ENCODE assay signal across 2 mouse cellular contexts in genomic region chr11:89978914-89979818, GRCm38 (mm10).
A peak's percentile ranks its signal among the peaks of the same experiment; 100 is the strongest.
TF ChIP-seq lines count a peak whose summit lies in the region.

No protein-coding gene starts in this region.

TF ChIP-seq in CH12.LX, 34 proteins besides CTCF, POLR2A, EP300 and RAD21 (continued from another document):
- no peak for TF ChIP-seq NELFE (IDR thresholded peaks at IDR 0.05; ENCODE audit: low read depth, low read length)
- TF ChIP-seq NRF1 (IDR thresholded peaks at IDR 0.05; ENCODE audit: low read depth, low read length): no peak
- TF ChIP-seq SIN3A (IDR thresholded peaks at IDR 0.05; ENCODE audit: low read length): no peak
- TF ChIP-seq MAX (IDR thresholded peaks at IDR 0.05; ENCODE audit: low read length): peak; percentile 17; the same call in 1 of the 2 replicates
- TF ChIP-seq MXI1 (IDR thresholded peaks at IDR 0.05; ENCODE audit: low read depth, low read length): 0 out of 2 replicates have a peak, but pooled peaks have one; percentile 18
- peak; percentile 27; the same call in 1 of the 2 replicates for TF ChIP-seq ZNF384 (IDR thresholded peaks at IDR 0.05; ENCODE audit: low read depth, low read length)
- TF ChIP-seq ZKSCAN1 (IDR thresholded peaks at IDR 0.05; ENCODE audit: borderline replicate concordance, low read depth, low read length): no peak
- no peak for TF ChIP-seq TCF12 (IDR thresholded peaks at IDR 0.05; ENCODE audit: low read depth, low read length)
- TF ChIP-seq USF1 (IDR thresholded peaks at IDR 0.05; ENCODE audit: low read depth, low read length): no peak

TF ChIP-seq in MEL, 35 proteins besides CTCF, POLR2A, EP300 and RAD21 (continued from another document):
- TF ChIP-seq ZKSCAN1 (IDR thresholded peaks at IDR 0.05; ENCODE audit: low read depth, low read length): no peak
- peak; percentile 84 for TF ChIP-seq TCF12 (IDR thresholded peaks at IDR 0.05; ENCODE audit: low read depth, low read length)
- TF ChIP-seq ETS1 (IDR thresholded peaks at IDR 0.05; ENCODE audit: low read depth, low read length): peak; percentile 69; the same call in 1 of the 2 replicates
- TF ChIP-seq POLR2AphosphoS2 (IDR thresholded peaks at IDR 0.05; ENCODE audit: low read length): no peak
- peak; percentile 39 for TF ChIP-seq SIN3A (IDR thresholded peaks at IDR 0.05; ENCODE audit: low read length)
- TF ChIP-seq KAT2A (conservative IDR thresholded peaks at IDR 0.05; ENCODE audit: low read depth, low read length): no peak
- TF ChIP-seq ELF1 (IDR thresholded peaks at IDR 0.05; ENCODE audit: low read depth, low read length): no peak
- peak; percentile 52 for TF ChIP-seq TAL1 (IDR thresholded peaks at IDR 0.05; ENCODE audit: low read length)
- TF ChIP-seq UBTF (IDR thresholded peaks at IDR 0.05; ENCODE audit: borderline replicate concordance, insufficient read depth, low read depth, low read length): no peak
- TF ChIP-seq NRF1 (IDR thresholded peaks at IDR 0.05; ENCODE audit: insufficient read depth, low read depth, low read length, poor library complexity, severe bottlenecking): no peak
- TF ChIP-seq E2F4 (IDR thresholded peaks at IDR 0.05; ENCODE audit: borderline replicate concordance, low read depth, low read length): no peak
- TF ChIP-seq HCFC1 (IDR thresholded peaks at IDR 0.05; ENCODE audit: low read depth, low read length): no peak; the same call in 1 of the 2 replicates
- no peak for TF ChIP-seq MAZ (IDR thresholded peaks at IDR 0.05; ENCODE audit: low read depth, low read length)
- no peak for TF ChIP-seq USF2 (IDR thresholded peaks at IDR 0.05; ENCODE audit: borderline replicate concordance in 1 of 2, insufficient read depth in 1 of 2, low read depth in 1 of 2, low read length in 2 of 2)
- TF ChIP-seq MXI1 (IDR thresholded peaks at IDR 0.05; ENCODE audit: low read depth, low read length): peak; percentile 40
- no peak for TF ChIP-seq JUND (IDR thresholded peaks at IDR 0.05; ENCODE audit: low read depth, low read length)
- TF ChIP-seq BHLHE40 (IDR thresholded peaks at IDR 0.05; ENCODE audit: borderline replicate concordance, low read depth, low read length): no peak
- peak; percentile 50; the same call in 1 of the 2 replicates for TF ChIP-seq NELFE (IDR thresholded peaks at IDR 0.05; ENCODE audit: low read depth, low read length)
- no peak for TF ChIP-seq CHD2 (IDR thresholded peaks at IDR 0.05; ENCODE audit: low read length)
- 0 out of 2 replicates have a peak, but pooled peaks have one; percentile 55 for TF ChIP-seq CHD1 (IDR thresholded peaks at IDR 0.05; ENCODE audit: low read depth, low read length)
- TF ChIP-seq TBP (IDR thresholded peaks at IDR 0.05; ENCODE audit: low read depth, low read length): peak; percentile 80
- TF ChIP-seq ZMIZ1 (IDR thresholded peaks at IDR 0.05; ENCODE audit: low read depth, low read length): no peak
- TF ChIP-seq GABPA (IDR thresholded peaks at IDR 0.05; ENCODE audit: low read depth, low read length): no peak
- peak; percentile 93 for TF ChIP-seq GATA1 (IDR thresholded peaks at IDR 0.05; ENCODE audit: low read depth, low read length)
- peak; percentile 88 for TF ChIP-seq MYB (IDR thresholded peaks at IDR 0.05; ENCODE audit: low read depth, low read length)
- no peak for TF ChIP-seq ZC3H11A (IDR thresholded peaks at IDR 0.05; ENCODE audit: low read depth, low read length)
- TF ChIP-seq USF1 (IDR thresholded peaks at IDR 0.05; ENCODE audit: low read depth, low read length): no peak
- peak; percentile 52; the same call in 1 of the 2 replicates for TF ChIP-seq RCOR1 (IDR thresholded peaks at IDR 0.05; ENCODE audit: low read depth, low read length)
